Mouse (Mus musculus) ES-Bruce4 (cell line): ENCODE data around the gene Trim39.

Experiments
- CTCF ChIP-seq: IDR thresholded peaks from one replicate; pipeline ENCODE4 v1.8.1; 2011; ENCODE audit warnings: low read depth, low read length
- EP300 ChIP-seq: IDR thresholded peaks from 2 replicates; pipeline ENCODE4 v1.6.1; 2011; ENCODE audit warnings: low read depth, low read length; ENCODE audit not compliant: insufficient read depth
- POLR2A ChIP-seq: IDR thresholded peaks from one replicate; pipeline ENCODE4 v1.8.1; 2011; ENCODE audit warnings: low read length; ENCODE audit not compliant: insufficient read depth

- TF ChIP-seq EP300 (no peak), POLR2A (no peak), CTCF (no peak)
These were observed 26.3 kb downstream of the Trim39 start for GRCm38 (mm10) chr17:36245741-36246140.
